Mouse (Mus musculus) C2C12 (cell line): ENCODE results near the gene Pafah2.

Source experiments
- CTCF ChIP-seq: IDR thresholded peaks from one replicate; pipeline ENCODE4 v1.5.1; 2011; ENCODE audit not compliant: control insufficient read depth, insufficient read depth, insufficient read length
- MAX ChIP-seq: IDR thresholded peaks from one replicate; pipeline ENCODE4 v1.6.1; 2011; ENCODE audit warnings: mild to moderate bottlenecking, control low read depth
- USF1 ChIP-seq: IDR thresholded peaks from one replicate; pipeline ENCODE4 v1.6.1; 2011; ENCODE audit warnings: low read depth, mild to moderate bottlenecking, control low read depth, moderate library complexity

GRCm38 (mm10) chr4:134349829-134350228 lies 46.3 kb upstream of the Pafah2 start:
- TF ChIP-seq CTCF: no peak
- no peak for TF ChIP-seq MAX
- TF ChIP-seq USF1: no peak
